Comparison of ENCODE assay signal across 17 mouse cellular contexts in genomic region chr3:147163126-147163525, GRCm38 (mm10).
DNase-seq lines count a peak whose midpoint lies in the region; ATAC-seq and TF ChIP-seq lines count a peak whose summit lies in the region.
"Had no signal": no experiment of that assay in that cellular context is flagged by ENCODE, and none has a peak within 500 bp of the region (broad histone marks: within the 10 kb centered on the region; RNA-seq: fewer than 3 reads in every experiment).

No protein-coding gene starts in this region.

- 0 out of 2 replicates have a peak, but pooled peaks cover 7% of the 10 kb centered on the region for H3K4me1 ChIP-seq in heart, embryonic 13.5 days
- no peaks in the 10 kb centered on the region for H3K4me1 ChIP-seq in lung, embryonic 16.5 days (replicated peaks; ENCODE audit: control insufficient read depth, insufficient read depth, low read length)
- no peaks in the 10 kb centered on the region for H3K4me1 ChIP-seq in stomach, postnatal 0 days (replicated peaks; ENCODE audit: control insufficient read depth, insufficient read depth)
- H3K4me1 ChIP-seq: embryonic facial prominence, embryonic 15.5 days had no signal

- WGBS in heart, embryonic 13.5 days: 70% methylated on average over 10 of the region's 10 CpGs
- WGBS in lung, embryonic 16.5 days: 73% methylated on average over 10 of the region's 10 CpGs
- 48% methylated on average over 10 of the region's 10 CpGs for WGBS in stomach, postnatal 0 days

- no peaks in the 10 kb centered on the region for H3K27me3 ChIP-seq in heart, embryonic 13.5 days (replicated peaks)
- H3K27me3 ChIP-seq in lung, embryonic 16.5 days (ENCODE audit: control insufficient read depth, insufficient read depth, low read depth, low read length): no peaks in the 10 kb centered on the region
- no peaks in the 10 kb centered on the region for H3K27me3 ChIP-seq in stomach, postnatal 0 days (ENCODE audit: control insufficient read depth, insufficient read depth, low read length)
- H3K27me3 ChIP-seq: embryonic facial prominence, embryonic 15.5 days; limb, embryonic 12.5 days had no signal

- intact Hi-C loops in heart, postnatal 14 days (cut with DNase I): no loop called here

- TF ChIP-seq EP300 in stomach, postnatal 0 days (optimal IDR thresholded peaks at IDR 0.05): no peak

- 0 out of 2 replicates have a peak overlapping the region, but pooled peaks have one; percentile 5 for H3K27ac ChIP-seq in heart, embryonic 13.5 days (replicated peaks)
- H3K27ac ChIP-seq in lung, embryonic 16.5 days (ENCODE audit: low read length): no peak overlapping the region
- H3K27ac ChIP-seq in stomach, postnatal 0 days (replicated peaks): peak overlapping the region; percentile 20
- H3K27ac ChIP-seq: embryonic facial prominence, embryonic 15.5 days; limb, embryonic 12.5 days; midbrain, embryonic 10.5 days had no signal

- no peak overlapping the region for H3K4me3 ChIP-seq in heart, embryonic 13.5 days
- H3K4me3 ChIP-seq in lung, embryonic 16.5 days (ENCODE audit: low read length): no peak overlapping the region
- no peak overlapping the region for H3K4me3 ChIP-seq in stomach, postnatal 0 days (ENCODE audit: low read depth, low read length)
- H3K4me3 ChIP-seq: embryonic facial prominence, embryonic 15.5 days; limb, embryonic 12.5 days; midbrain, embryonic 10.5 days had no signal

- peak; percentile 32 to 77 for DNase-seq in adrenal gland, adult (ENCODE audit: inconsistent age in 2 of 2, low spot score in 1 of 2)
- DNase-seq in adrenal gland, postnatal 25 days: no peak
- no peak for DNase-seq in heart, postnatal 14 days
- no peak for DNase-seq in lung, postnatal 4 days
- no peak for DNase-seq in stomach, postnatal 0 days (ENCODE audit: low spot score)
- no peak for DNase-seq in ovary, adult 18-20 months (ENCODE audit: low spot score)
- DNase-seq: kidney, adult 2 months; layer of hippocampus, postnatal 36 days; liver, postnatal 0 days; right cerebral cortex, postnatal 4 days; thymus, postnatal 14 days had no signal

- H3K9me3 ChIP-seq in heart, embryonic 13.5 days: no peaks in the 10 kb centered on the region
- H3K9me3 ChIP-seq in lung, embryonic 16.5 days (ENCODE audit: control insufficient read depth, low read length): no peaks in the 10 kb centered on the region
- no peaks in the 10 kb centered on the region for H3K9me3 ChIP-seq in stomach, postnatal 0 days (ENCODE audit: control insufficient read depth, low read length)
- H3K9me3 ChIP-seq: embryonic facial prominence, embryonic 15.5 days; limb, embryonic 12.5 days; midbrain, embryonic 10.5 days had no signal

- no peak overlapping the region for H3K4me2 ChIP-seq in heart, embryonic 13.5 days
- no peak overlapping the region for H3K4me2 ChIP-seq in lung, embryonic 16.5 days (ENCODE audit: low read depth, low read length)
- H3K4me2 ChIP-seq in stomach, postnatal 0 days (replicated peaks; ENCODE audit: low read depth): no peak overlapping the region
- H3K4me2 ChIP-seq: embryonic facial prominence, embryonic 15.5 days; limb, embryonic 12.5 days had no signal

- H3K9ac ChIP-seq in heart, embryonic 13.5 days: no peak overlapping the region
- no peak overlapping the region for H3K9ac ChIP-seq in lung, embryonic 16.5 days (ENCODE audit: low read length)
- no peak overlapping the region for H3K9ac ChIP-seq in stomach, postnatal 0 days (ENCODE audit: low read length)
- H3K9ac ChIP-seq: embryonic facial prominence, embryonic 15.5 days; limb, embryonic 12.5 days; liver, postnatal 0 days had no signal

- TF ChIP-seq CTCF in stomach, postnatal 0 days (IDR thresholded peaks at IDR 0.05; ENCODE audit: low read depth): no peak

- no peak for ATAC-seq in heart, embryonic 13.5 days (ENCODE audit: extremely low read depth, insufficient number of reproducible peaks, low FRiP score, low TSS enrichment)
- peak; percentile 17; the same call in 1 of the 2 replicates for ATAC-seq in lung, embryonic 16.5 days (ENCODE audit: low read depth)
- ATAC-seq in stomach, postnatal 0 days (ENCODE audit: low FRiP score, low TSS enrichment): peak; percentile 67; the same call in 1 of the 2 replicates
- ATAC-seq: forebrain, embryonic 16.5 days; liver, postnatal 0 days had no signal

- H3K36me3 ChIP-seq in heart, embryonic 13.5 days: no peaks in the 10 kb centered on the region
- H3K36me3 ChIP-seq in lung, embryonic 16.5 days (ENCODE audit: control insufficient read depth, insufficient read depth, low read length): no peaks in the 10 kb centered on the region
- H3K36me3 ChIP-seq in stomach, postnatal 0 days (ENCODE audit: control insufficient read depth, insufficient read depth, low read length): no peaks in the 10 kb centered on the region
- H3K36me3 ChIP-seq: embryonic facial prominence, embryonic 15.5 days; limb, embryonic 12.5 days; midbrain, embryonic 10.5 days had no signal

Comparison
In these comparisons a context has a peak if more than half of its experiments do, and no peak if none do; other contexts are left out.
1. DNase-seq: peak in adrenal gland, adult (2 of 2); none in adrenal gland, postnatal 25 days (single experiment), heart, postnatal 14 days (0 of 2), lung, postnatal 4 days (0 of 2), stomach, postnatal 0 days (single experiment) and ovary, adult 18-20 months (single experiment).